Mouse (Mus musculus) heart, embryonic 15.5 days (tissue): ENCODE data around the gene Bfsp1. TPM values are rescaled to one million over a fixed set of nuclear protein-coding genes. Genes with fewer than 3 reads are reported as not detected.

Experiments used
- ATAC-seq: fragments of 200-750 bp; cut with Nextera tagmentation; replicated peaks from 2 replicates; pipeline ENCODE4 v1.8.0; 2017; ENCODE audit warnings: low read depth, moderate TSS enrichment; ENCODE audit not compliant: insufficient number of reproducible peaks, insufficient read depth, low FRiP score
- H3K27ac ChIP-seq: fragments of 300-500 bp; sonication (generic); 2 replicates; pipeline ENCODE4 v1.5.1; 2015; ENCODE audit warnings: mild to moderate bottlenecking, inconsistent platforms
- H3K27me3 ChIP-seq: fragments of 300-500 bp; sonication (generic); 2 replicates; pipeline ENCODE4 v1.6.1; 2015; ENCODE audit warnings: inconsistent platforms
- H3K36me3 ChIP-seq: fragments of 300-500 bp; sonication (generic); 2 replicates; pipeline ENCODE4 v1.6.1; 2015; ENCODE audit warnings: mild to moderate bottlenecking, inconsistent platforms
- H3K4me1 ChIP-seq: fragments of 300-500 bp; sonication (generic); replicated peaks from 2 replicates; pipeline ENCODE4 v1.6.1; 2015; ENCODE audit warnings: inconsistent platforms
- H3K4me2 ChIP-seq: fragments of 300-500 bp; sonication (generic); 2 replicates; pipeline ENCODE4 v1.6.1; 2015; ENCODE audit warnings: inconsistent platforms, mild to moderate bottlenecking, moderate library complexity
- H3K4me3 ChIP-seq: fragments of 300-500 bp; sonication (generic); 2 replicates; pipeline ENCODE4 v1.5.1; 2015; ENCODE audit warnings: mild to moderate bottlenecking, inconsistent platforms
- H3K9ac ChIP-seq: fragments of 300-500 bp; sonication (generic); 2 replicates; pipeline ENCODE4 v1.6.1; 2015; ENCODE audit warnings: mild to moderate bottlenecking, inconsistent platforms
- H3K9me3 ChIP-seq: fragments of 300-500 bp; sonication (generic); replicated peaks from 2 replicates; pipeline ENCODE4 v1.6.1; 2016; ENCODE audit warnings: inconsistent platforms
- WGBS: fragments of 180-500 bp; shearing (Covaris S2); methylation state at CpG from one replicate; pipeline ENCODE4 v1.1.7; 2015; ENCODE audit warnings: mixed read lengths; 5-methylcytosine and 5-hydroxymethylcytosine counted together
- polyA plus RNA-seq: library from polyadenylated mRNA; unstranded; fragments of >200 nt; fragmentation: Nextera tagmentation; extraction: Ambion mirVana; gene quantifications from 2 replicates; pipeline ENCODE4 v1.2.1, GENCODE M21; 2015

Gene Bfsp1
- polyA plus RNA-seq, 1 experiment from 2014 or later = 1.5 TPM

GRCm38 (mm10) chr2:143882606-143883288, 19.8 kb upstream of the Bfsp1 start:
- Histone ChIP-seq H3K36me3 (no peaks in the 10 kb centered on the region), H3K27me3 (no peaks in the 10 kb centered on the region), H3K4me2 (no peak overlapping the region), H3K4me1 (0 out of 2 replicates have a peak, but pooled peaks cover 4% of the 10 kb centered on the region), H3K9ac (no peak overlapping the region), H3K27ac (no peak overlapping the region), H3K4me3 (no peak overlapping the region), H3K9me3 (no peaks in the 10 kb centered on the region)
- ATAC-seq = no peak
- WGBS = 51% methylated on average over 10 of the region's 10 CpGs

- Histone ChIP-seq H3K27me3 (no peaks in the 10 kb centered on the region), H3K4me3 (no peak overlapping the region), H3K4me1 (peaks cover 9% of the 10 kb centered on the region), H3K9ac (no peak overlapping the region), H3K9me3 (no peaks in the 10 kb centered on the region), H3K36me3 (no peaks in the 10 kb centered on the region), H3K4me2 (no peak overlapping the region), H3K27ac (no peak overlapping the region)
- ATAC-seq = no peak
- WGBS = 89% methylated on average over 4 of the region's 4 CpGs
These were observed 19.0 kb upstream of the Bfsp1 start for GRCm38 (mm10) chr2:143882002-143882401.

GRCm38 (mm10) chr2:143879311-143879710, 16.3 kb upstream of the Bfsp1 start:
- Histone ChIP-seq H3K4me3 (no peak overlapping the region), H3K4me1 (peaks cover 17% of the 10 kb centered on the region), H3K27ac (no peak overlapping the region), H3K9me3 (no peaks in the 10 kb centered on the region), H3K27me3 (no peaks in the 10 kb centered on the region), H3K9ac (no peak overlapping the region), H3K36me3 (no peaks in the 10 kb centered on the region), H3K4me2 (no peak overlapping the region)
- ATAC-seq = no peak
- WGBS = 90% methylated on average over 6 of the region's 6 CpGs

- ATAC-seq = no peak
- Histone ChIP-seq H3K27me3 (no peaks in the 10 kb centered on the region), H3K27ac (0 out of 2 replicates have a peak overlapping the region, but pooled peaks have one; percentile 8), H3K9me3 (no peaks in the 10 kb centered on the region), H3K36me3 (no peaks in the 10 kb centered on the region), H3K4me1 (peaks cover 22% of the 10 kb centered on the region), H3K4me3 (no peak overlapping the region), H3K9ac (no peak overlapping the region), H3K4me2 (no peak overlapping the region)
- WGBS = 60% methylated on average over 4 of the region's 4 CpGs
These were observed 14.1 kb upstream of the Bfsp1 start for GRCm38 (mm10) chr2:143876929-143877632.

- Histone ChIP-seq H3K27me3 (no peaks in the 10 kb centered on the region), H3K9ac (no peak overlapping the region), H3K4me2 (no peak overlapping the region), H3K36me3 (no peaks in the 10 kb centered on the region), H3K27ac (0 out of 2 replicates have a peak overlapping the region, but pooled peaks have one; percentile 26), H3K9me3 (no peaks in the 10 kb centered on the region), H3K4me1 (peaks cover 33% of the 10 kb centered on the region), H3K4me3 (no peak overlapping the region)
- 28% methylated on average over 1 of the region's 1 CpGs for WGBS
- ATAC-seq = no peak
These were observed 13.1 kb upstream of the Bfsp1 start for GRCm38 (mm10) chr2:143876026-143876425.

GRCm38 (mm10) chr2:143870936-143871688, 8.1 kb upstream of the Bfsp1 start:
- H3K27ac ChIP-seq = peak overlapping the region; percentile 94
- no peaks in the 10 kb centered on the region for H3K27me3 ChIP-seq
- peak overlapping the region; percentile 47 for H3K4me2 ChIP-seq
- H3K9me3 ChIP-seq = no peaks in the 10 kb centered on the region
- WGBS = 7% methylated on average over 10 of the region's 10 CpGs
- peaks cover 33% of the 10 kb centered on the region for H3K4me1 ChIP-seq
- peak overlapping the region; percentile 5; the same call in 1 of the 2 replicates for H3K4me3 ChIP-seq
- no peaks in the 10 kb centered on the region for H3K36me3 ChIP-seq
- ATAC-seq = peak; percentile 93
- H3K9ac ChIP-seq = 0 out of 2 replicates have a peak overlapping the region, but pooled peaks have one; percentile 41

GRCm38 (mm10) chr2:143867326-143867725, 4.4 kb upstream of the Bfsp1 start:
- peak overlapping the region; percentile 29; the same call in 1 of the 2 replicates for H3K9ac ChIP-seq
- ATAC-seq = peak; percentile 28; the same call in 1 of the 2 replicates
- 1% methylated on average over 6 of the region's 6 CpGs for WGBS
- no peaks in the 10 kb centered on the region for H3K27me3 ChIP-seq
- H3K4me3 ChIP-seq = no peak overlapping the region
- H3K4me1 ChIP-seq = peaks cover 37% of the 10 kb centered on the region
- 0 out of 2 replicates have a peak overlapping the region, but pooled peaks have one; percentile 32 for H3K4me2 ChIP-seq
- H3K36me3 ChIP-seq = no peaks in the 10 kb centered on the region
- H3K9me3 ChIP-seq = no peaks in the 10 kb centered on the region
- H3K27ac ChIP-seq = peak overlapping the region; percentile 25; the same call in 1 of the 2 replicates

GRCm38 (mm10) chr2:143864600-143864999, 1.6 kb upstream of the Bfsp1 start:
- Histone ChIP-seq H3K9ac (no peak overlapping the region), H3K36me3 (no peaks in the 10 kb centered on the region), H3K4me1 (peaks cover 13% of the 10 kb centered on the region), H3K4me2 (no peak overlapping the region), H3K4me3 (no peak overlapping the region), H3K27me3 (no peaks in the 10 kb centered on the region), H3K9me3 (no peaks in the 10 kb centered on the region), H3K27ac (no peak overlapping the region)
- no peak for ATAC-seq
- 63% methylated on average over 8 of the region's 8 CpGs for WGBS

- Histone ChIP-seq H3K4me3 (no peak overlapping the region), H3K4me1 (peaks cover 8% of the 10 kb centered on the region), H3K36me3 (no peaks in the 10 kb centered on the region), H3K9ac (no peak overlapping the region), H3K27me3 (no peaks in the 10 kb centered on the region), H3K27ac (no peak overlapping the region), H3K4me2 (no peak overlapping the region), H3K9me3 (no peaks in the 10 kb centered on the region)
- 80% methylated on average over 2 of the region's 2 CpGs for WGBS
- no peak for ATAC-seq
These were observed 3.8 kb downstream of the Bfsp1 start for GRCm38 (mm10) chr2:143859166-143859565.

- 63% methylated on average over 4 of the region's 4 CpGs for WGBS
- Histone ChIP-seq H3K4me2 (no peak overlapping the region), H3K9me3 (no peaks in the 10 kb centered on the region), H3K27me3 (no peaks in the 10 kb centered on the region), H3K4me1 (no peaks in the 10 kb centered on the region), H3K9ac (no peak overlapping the region), H3K36me3 (no peaks in the 10 kb centered on the region), H3K4me3 (no peak overlapping the region), H3K27ac (no peak overlapping the region)
- ATAC-seq = peak; percentile 62; the same call in 1 of the 2 replicates
These were observed 9.5 kb downstream of the Bfsp1 start for GRCm38 (mm10) chr2:143853447-143853846.
